Mouse (Mus musculus) hindbrain, embryonic 15.5 days (tissue): ENCODE results near the gene B9d1. TPM values are rescaled to one million over a fixed set of nuclear protein-coding genes. Genes with fewer than 3 reads are reported as not detected.

Source experiments
- ATAC-seq: fragments of 200-750 bp; cut with Nextera tagmentation; 2 replicates; pipeline ENCODE4 v1.8.0; 2017; ENCODE audit warnings: low read depth, moderate number of reproducible peaks, moderate TSS enrichment; ENCODE audit not compliant: low FRiP score
- H3K27ac ChIP-seq: fragments of 300-500 bp; sonication (generic); replicated peaks from 2 replicates; pipeline ENCODE4 v1.5.1; 2015; ENCODE audit warnings: mild to moderate bottlenecking, inconsistent platforms
- H3K27me3 ChIP-seq: fragments of 300-500 bp; sonication (generic); 2 replicates; pipeline ENCODE4 v1.6.1; 2015; ENCODE audit warnings: control low read depth, inconsistent platforms
- H3K36me3 ChIP-seq: fragments of 300-500 bp; sonication (generic); 2 replicates; pipeline ENCODE4 v1.6.1; 2015; ENCODE audit warnings: control low read depth, inconsistent platforms
- H3K4me1 ChIP-seq: fragments of 300-500 bp; sonication (generic); replicated peaks from 2 replicates; pipeline ENCODE4 v1.6.1; 2015; ENCODE audit warnings: control low read depth, inconsistent platforms
- H3K4me2 ChIP-seq: fragments of 300-500 bp; sonication (generic); 2 replicates; pipeline ENCODE4 v1.6.1; 2015; ENCODE audit warnings: moderate library complexity, mild to moderate bottlenecking, inconsistent platforms
- H3K4me3 ChIP-seq: fragments of 300-500 bp; sonication (generic); 2 replicates; pipeline ENCODE4 v1.5.1; 2015; ENCODE audit warnings: mild to moderate bottlenecking, inconsistent platforms
- H3K9ac ChIP-seq: fragments of 300-500 bp; sonication (generic); 2 replicates; pipeline ENCODE4 v1.6.1; 2015; ENCODE audit warnings: inconsistent platforms
- H3K9me3 ChIP-seq: fragments of 300-500 bp; sonication (generic); 2 replicates; pipeline ENCODE4 v1.6.1; 2016; ENCODE audit warnings: control low read depth, inconsistent platforms
- WGBS: fragments of 180-500 bp; shearing (Covaris S2); methylation state at CpG from one replicate; pipeline ENCODE4 v1.1.7; 2015; 5-methylcytosine and 5-hydroxymethylcytosine counted together
- polyA plus RNA-seq: library from polyadenylated mRNA; unstranded; fragments of >200 nt; fragmentation: Nextera tagmentation; extraction: Ambion mirVana; gene quantifications from 2 replicates; pipeline ENCODE4 v1.2.1, GENCODE M21; 2015

The B9d1 gene
- polyA plus RNA-seq, 1 experiment from 2014 or later: 34.9 TPM

DNA sequence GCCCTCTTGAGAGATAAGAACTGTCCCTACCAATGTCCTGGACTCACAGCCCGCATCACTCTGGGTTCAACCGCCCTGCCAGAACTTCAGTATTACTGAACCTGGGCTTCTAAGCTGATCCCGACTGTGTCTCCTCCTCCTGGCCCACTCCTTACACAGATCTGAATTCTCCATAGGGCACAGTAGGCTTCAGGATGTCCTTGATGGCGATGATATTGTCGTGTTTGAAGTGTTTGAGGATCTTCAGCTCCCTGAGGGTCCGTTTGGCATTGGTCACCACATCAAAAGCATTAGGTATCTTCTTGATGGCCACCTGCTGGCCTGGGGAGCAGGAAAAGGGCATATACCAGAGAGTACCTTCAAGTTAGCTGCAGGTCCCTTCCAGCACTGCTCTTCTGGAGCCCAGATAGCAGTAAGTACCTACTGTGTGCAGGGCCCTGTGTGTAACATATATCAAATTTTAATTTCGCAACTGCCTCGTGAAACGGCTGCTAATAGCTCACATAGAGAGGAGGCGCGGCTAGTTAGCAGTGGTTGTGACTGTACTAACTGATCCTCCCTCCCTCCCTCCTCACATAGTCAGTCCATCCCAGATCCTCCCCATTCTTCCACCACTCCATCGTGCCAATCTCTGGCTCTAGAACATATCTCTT, 12.1 kb upstream of the B9d1 start:
- Histone ChIP-seq H3K9ac (peak overlapping the region; percentile 77), H3K36me3 (peaks cover 39% of the 10 kb centered on the region), H3K4me3 (peak overlapping the region; percentile 73), H3K4me2 (peak overlapping the region; percentile 77), H3K27ac (peak overlapping the region; percentile 86), H3K9me3 (no peaks in the 10 kb centered on the region), H3K4me1 (peaks cover 42% of the 10 kb centered on the region), H3K27me3 (no peaks in the 10 kb centered on the region)
- ATAC-seq: no peak
- WGBS: 75% methylated on average over 12 of the region's 12 CpGs

DNA sequence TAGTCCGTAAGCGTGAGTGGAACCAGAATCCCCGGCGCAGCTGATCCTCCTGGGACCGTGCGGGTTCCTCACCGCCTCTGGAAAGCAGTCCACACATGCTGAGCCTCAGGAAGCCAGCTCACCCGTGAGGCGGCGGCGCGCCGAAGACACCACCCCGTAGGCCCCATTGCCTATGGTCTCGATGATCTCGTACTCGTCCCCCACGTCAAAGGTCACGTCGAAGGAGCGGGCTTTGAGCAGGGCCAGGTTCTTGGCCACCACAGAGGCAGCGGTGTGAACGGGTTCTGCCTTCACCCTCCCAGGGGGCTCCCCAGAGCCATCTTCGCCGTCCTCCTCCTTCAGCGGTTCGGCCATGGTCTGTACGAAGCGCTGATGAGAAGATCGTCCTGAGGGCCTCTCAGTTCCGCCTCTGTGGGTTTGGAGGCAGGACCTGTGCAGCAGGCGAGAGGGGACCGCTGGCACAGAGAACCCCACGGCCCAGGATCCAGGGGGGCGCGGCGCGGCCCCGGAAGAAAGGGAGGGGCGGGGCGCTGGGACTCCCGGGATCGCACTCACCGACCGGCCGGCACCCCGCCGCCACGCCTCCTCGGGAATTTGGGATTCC, 11.3 kb upstream of the B9d1 start:
- peak; percentile 52 for ATAC-seq
- peak overlapping the region; percentile 73 for H3K4me3 ChIP-seq
- WGBS: under 1% methylated on average over 45 of the region's 50 CpGs
- H3K27me3 ChIP-seq: no peaks in the 10 kb centered on the region
- peak overlapping the region; percentile 77 for H3K9ac ChIP-seq
- H3K36me3 ChIP-seq: peaks cover 32% of the 10 kb centered on the region
- peak overlapping the region; percentile 86 for H3K27ac ChIP-seq
- H3K9me3 ChIP-seq: no peaks in the 10 kb centered on the region
- peaks cover 38% of the 10 kb centered on the region for H3K4me1 ChIP-seq
- peak overlapping the region; percentile 77 for H3K4me2 ChIP-seq

DNA sequence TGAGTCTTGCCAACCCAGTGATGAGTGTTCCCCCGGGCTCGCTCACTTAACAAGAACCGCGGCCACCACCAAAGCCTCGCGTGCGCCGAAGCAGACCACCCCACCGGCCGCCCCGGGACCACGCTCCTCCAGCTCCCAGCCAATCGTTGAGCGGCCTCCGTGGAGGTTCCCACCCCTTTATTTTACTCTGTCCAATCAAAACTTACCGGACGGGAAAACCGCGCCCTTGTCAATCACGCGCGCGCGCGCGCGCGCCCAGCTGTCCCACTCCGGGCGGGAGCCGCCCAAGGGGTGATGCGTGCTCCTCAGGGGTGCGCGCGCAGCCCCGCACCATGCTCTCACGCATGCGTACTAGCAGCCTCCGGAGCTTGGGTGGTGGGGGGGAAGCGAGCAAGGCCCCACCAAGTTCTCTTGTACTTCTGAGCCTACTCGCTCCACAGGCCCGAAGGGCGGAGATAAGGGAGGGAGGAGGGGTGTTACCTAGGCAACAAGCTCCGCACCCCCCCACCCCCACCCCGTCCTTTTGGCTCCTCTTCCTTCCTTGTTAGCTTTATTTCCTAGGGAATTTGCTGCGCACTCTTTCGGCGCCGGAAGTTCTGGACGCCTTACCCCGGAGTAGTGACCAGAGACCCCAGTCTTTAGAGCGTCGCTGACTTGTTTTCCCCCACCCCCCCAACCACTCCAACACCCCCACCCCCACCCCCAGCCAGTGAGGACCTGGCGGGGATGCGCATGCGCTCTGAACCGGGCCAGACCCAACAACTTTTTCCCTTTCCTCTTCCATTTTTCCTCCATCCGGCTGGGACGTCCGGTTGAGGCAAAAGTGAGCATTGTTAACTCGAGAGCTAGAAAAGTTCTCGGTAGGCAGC, 10.6 kb upstream of the B9d1 start, which contains the start of gene Mapk7:
Mapk7 (minus strand) TSS at position 278 of the 869 bp plus-strand sequence.
- ATAC-seq: peak; percentile 98
- Histone ChIP-seq H3K36me3 (peaks cover 26% of the 10 kb centered on the region), H3K27ac (peak within 1 kb of the TSS; percentile 86), H3K27me3 (no peaks in the 10 kb centered on the region), H3K4me2 (peak within 1 kb of the TSS; percentile 77), H3K9me3 (no peaks in the 10 kb centered on the region), H3K4me1 (peaks cover 33% of the 10 kb centered on the region), H3K4me3 (peak within 1 kb of the TSS; percentile 73), H3K9ac (peak within 1 kb of the TSS; percentile 77)
- WGBS: under 1% methylated on average over 62 of the region's 62 CpGs

DNA sequence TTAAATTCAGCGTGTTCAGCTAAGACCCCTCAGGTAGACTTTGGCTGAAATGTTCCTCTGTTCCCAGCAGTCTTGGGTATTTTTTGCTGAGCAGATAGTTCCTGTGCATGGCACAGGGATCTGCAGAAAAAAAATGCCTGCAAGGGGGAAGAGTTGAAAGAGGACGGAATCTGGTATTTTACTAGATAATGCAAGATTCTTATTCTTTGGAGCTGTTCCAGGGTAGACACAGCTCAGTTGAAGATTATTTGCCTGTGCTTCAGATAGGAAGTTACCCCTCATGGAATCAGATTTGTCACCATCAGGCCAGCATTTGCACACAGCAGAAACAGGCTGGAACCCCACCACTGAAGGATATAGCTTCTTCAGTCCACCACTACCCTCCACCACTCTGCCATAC, 9.4 kb upstream of the B9d1 start:
- peaks cover 21% of the 10 kb centered on the region for H3K4me1 ChIP-seq
- H3K36me3 ChIP-seq: peaks cover 16% of the 10 kb centered on the region; the same call in 1 of the 2 replicates
- H3K9me3 ChIP-seq: no peaks in the 10 kb centered on the region
- no peaks in the 10 kb centered on the region for H3K27me3 ChIP-seq
- no peak overlapping the region for H3K4me2 ChIP-seq
- no peak overlapping the region for H3K9ac ChIP-seq
- 86% methylated on average over 2 of the region's 2 CpGs for WGBS
- ATAC-seq: no peak
- no peak overlapping the region for H3K4me3 ChIP-seq
- no peak overlapping the region for H3K27ac ChIP-seq

DNA sequence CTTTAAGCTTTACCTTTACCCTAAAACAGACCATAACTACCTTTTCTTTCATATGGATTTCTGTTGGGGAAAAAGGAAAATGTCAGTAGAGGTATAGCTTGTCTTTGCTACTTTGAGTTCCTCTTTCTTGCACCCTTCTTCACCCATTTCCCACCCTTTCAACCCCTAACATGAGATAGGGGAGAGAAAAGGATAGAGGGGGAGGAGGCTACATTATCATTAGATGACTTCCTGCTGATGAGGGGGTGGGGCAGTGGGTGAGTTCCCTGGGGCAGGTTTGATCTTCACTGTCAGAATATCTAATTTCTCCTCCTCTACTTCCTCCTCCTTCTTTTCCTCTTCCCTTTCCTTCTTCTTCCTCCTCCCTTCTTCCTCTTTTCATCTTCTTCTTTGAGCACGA, 7.5 kb upstream of the B9d1 start:
- Histone ChIP-seq H3K4me1 (peaks cover 15% of the 10 kb centered on the region), H3K36me3 (no peaks in the 10 kb centered on the region), H3K27me3 (no peaks in the 10 kb centered on the region), H3K9ac (no peak overlapping the region), H3K4me2 (no peak overlapping the region), H3K9me3 (no peaks in the 10 kb centered on the region), H3K27ac (no peak overlapping the region), H3K4me3 (no peak overlapping the region)
- WGBS: 82% methylated on average over 1 of the region's 1 CpGs
- ATAC-seq: no peak

DNA sequence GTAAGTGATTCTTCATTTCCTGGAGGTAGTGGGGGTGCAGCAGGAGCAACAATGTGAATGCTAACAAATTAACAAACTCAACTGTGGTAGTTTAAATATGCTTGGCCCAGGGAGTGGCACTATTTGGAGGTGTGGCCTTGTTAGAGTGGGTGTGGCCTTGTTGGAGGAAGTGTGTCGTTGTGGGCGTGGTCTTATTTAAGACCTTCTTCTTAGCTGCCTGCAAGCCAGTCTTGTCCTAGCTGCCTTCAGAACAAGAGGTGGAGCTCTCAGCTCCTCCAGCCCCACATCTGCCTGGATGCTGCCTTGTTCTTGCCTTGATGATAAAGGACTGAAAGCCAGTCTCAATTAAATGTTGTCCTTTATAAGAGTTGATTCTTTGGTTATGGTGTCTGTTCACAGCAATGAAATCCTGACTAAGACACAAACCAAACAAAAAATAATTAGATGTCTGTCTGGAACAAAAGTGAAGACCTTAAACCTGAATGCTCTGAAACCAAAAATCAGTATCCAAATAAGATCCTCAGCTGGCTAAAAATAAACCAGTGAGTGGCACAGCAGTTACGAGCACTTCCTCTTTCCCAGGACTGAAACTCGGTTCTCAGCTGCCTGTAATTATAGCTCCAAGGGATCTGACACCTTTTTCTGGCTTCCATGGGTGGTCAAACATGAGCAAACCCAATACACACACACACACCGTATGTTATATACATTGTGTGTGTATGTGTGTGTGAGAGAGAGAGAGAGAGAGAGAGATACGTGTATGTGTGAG, 6.0 kb upstream of the B9d1 start:
- Histone ChIP-seq H3K27ac (no peak overlapping the region), H3K4me1 (peaks cover 11% of the 10 kb centered on the region), H3K4me3 (no peak overlapping the region), H3K9me3 (no peaks in the 10 kb centered on the region), H3K9ac (no peak overlapping the region), H3K36me3 (no peaks in the 10 kb centered on the region), H3K4me2 (no peak overlapping the region), H3K27me3 (no peaks in the 10 kb centered on the region)
- WGBS: 83% methylated on average over 6 of the region's 6 CpGs
- ATAC-seq: no peak

DNA sequence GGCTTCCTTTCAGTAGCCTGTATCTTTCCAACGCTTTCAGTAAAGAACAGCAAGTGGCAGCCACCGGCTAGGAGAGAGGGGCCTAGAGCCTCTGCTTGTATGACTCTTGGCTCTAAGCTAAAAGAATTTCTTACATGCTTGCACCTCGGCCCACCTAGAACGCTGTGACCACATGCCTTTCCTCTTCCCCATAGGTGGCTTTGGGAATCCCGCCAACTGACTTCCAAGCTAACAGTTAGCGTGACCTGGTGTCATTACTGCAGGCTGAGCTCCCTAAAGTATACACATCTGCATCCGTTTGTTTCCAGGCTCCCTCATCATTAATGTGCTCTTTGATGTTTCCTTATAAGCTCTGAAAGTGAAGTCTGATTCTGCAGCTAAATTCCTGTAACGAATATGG, 1.0 kb upstream of the B9d1 start:
- H3K9me3 ChIP-seq: no peaks in the 10 kb centered on the region
- peak overlapping the region; percentile 65 for H3K4me2 ChIP-seq
- peaks cover 24% of the 10 kb centered on the region for H3K4me1 ChIP-seq
- H3K27ac ChIP-seq: peak overlapping the region; percentile 94
- no peak overlapping the region for H3K4me3 ChIP-seq
- H3K9ac ChIP-seq: peak overlapping the region; percentile 68; the same call in 1 of the 2 replicates
- no peaks in the 10 kb centered on the region for H3K27me3 ChIP-seq
- WGBS: 70% methylated on average over 8 of the region's 8 CpGs
- ATAC-seq: no peak
- no peaks in the 10 kb centered on the region for H3K36me3 ChIP-seq

DNA sequence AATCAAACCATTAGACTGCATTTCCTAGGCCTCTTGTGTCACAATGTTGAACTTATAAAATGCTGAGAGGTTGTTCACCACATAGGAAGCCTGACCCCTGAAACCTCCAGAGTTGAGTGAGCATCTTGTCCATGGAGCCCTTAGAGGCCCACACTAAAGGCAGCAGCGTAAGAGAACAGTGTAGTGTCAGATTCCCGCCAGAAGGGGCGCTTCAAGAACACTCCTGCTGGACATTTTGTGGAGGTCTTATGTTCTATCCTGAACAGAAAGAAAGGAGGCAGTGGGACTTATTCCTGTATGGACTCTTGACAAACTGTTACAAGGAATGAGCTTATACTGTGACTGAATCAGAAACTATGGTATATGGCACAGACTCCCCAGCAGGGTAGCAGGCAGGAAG, 10.0 kb downstream of the B9d1 start:
- Histone ChIP-seq H3K27me3 (no peaks in the 10 kb centered on the region), H3K9me3 (no peaks in the 10 kb centered on the region), H3K9ac (no peak overlapping the region), H3K4me3 (no peak overlapping the region), H3K27ac (no peak overlapping the region), H3K4me1 (no peaks in the 10 kb centered on the region), H3K4me2 (no peak overlapping the region), H3K36me3 (peaks cover 42% of the 10 kb centered on the region)
- ATAC-seq: no peak
- WGBS: 38% methylated on average over 3 of the region's 3 CpGs

DNA sequence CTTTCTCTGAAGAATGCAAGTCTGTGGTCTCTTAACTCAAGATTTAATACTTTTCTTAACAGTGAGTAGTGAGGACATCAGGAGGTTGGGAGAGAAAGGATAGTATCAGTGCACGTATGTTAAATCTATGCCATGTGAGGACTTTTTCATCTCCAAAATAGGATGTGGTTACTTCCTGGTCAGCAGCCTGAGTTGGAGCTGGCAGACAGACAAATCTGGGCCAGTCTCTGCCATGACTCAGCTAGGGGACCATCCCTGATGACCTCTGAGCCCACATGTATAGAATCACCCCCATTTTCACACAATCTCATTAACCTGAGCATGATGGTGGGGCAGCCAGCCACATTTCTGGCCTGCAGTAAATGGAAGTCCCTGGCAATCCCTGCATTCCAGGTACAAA, 13.0 kb downstream of the B9d1 start:
- H3K27ac ChIP-seq: no peak overlapping the region
- no peaks in the 10 kb centered on the region for H3K4me1 ChIP-seq
- no peak overlapping the region for H3K4me2 ChIP-seq
- peaks cover 57% of the 10 kb centered on the region for H3K36me3 ChIP-seq
- no peak for ATAC-seq
- 88% methylated on average over 1 of the region's 1 CpGs for WGBS
- no peaks in the 10 kb centered on the region for H3K9me3 ChIP-seq
- H3K4me3 ChIP-seq: no peak overlapping the region
- H3K9ac ChIP-seq: no peak overlapping the region
- no peaks in the 10 kb centered on the region for H3K27me3 ChIP-seq

DNA sequence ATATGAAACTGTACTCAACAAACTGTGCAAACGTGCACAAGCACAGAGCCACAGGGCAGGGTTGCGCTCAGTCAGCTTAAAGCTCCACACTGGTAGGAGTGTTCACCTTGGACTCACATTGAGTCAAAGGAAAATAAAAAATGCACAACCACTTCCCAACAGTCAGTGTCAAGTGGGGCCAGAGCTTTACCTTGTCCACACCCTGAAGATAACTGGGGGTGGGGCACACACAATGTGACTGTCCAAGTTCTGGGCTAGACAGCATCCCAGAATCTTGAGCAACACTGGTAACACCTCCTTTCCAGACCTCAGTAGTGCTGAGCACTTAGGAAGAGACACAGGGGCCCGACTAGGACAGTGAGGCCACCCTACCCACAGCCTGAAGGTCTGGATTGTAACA, 13.9 kb downstream of the B9d1 start:
- Histone ChIP-seq H3K27ac (no peak overlapping the region), H3K9me3 (no peaks in the 10 kb centered on the region), H3K4me1 (no peaks in the 10 kb centered on the region), H3K9ac (no peak overlapping the region), H3K36me3 (peaks cover 57% of the 10 kb centered on the region), H3K4me3 (no peak overlapping the region), H3K4me2 (no peak overlapping the region), H3K27me3 (no peaks in the 10 kb centered on the region)
- no peak for ATAC-seq
- WGBS: 94% methylated on average over 3 of the region's 3 CpGs

DNA sequence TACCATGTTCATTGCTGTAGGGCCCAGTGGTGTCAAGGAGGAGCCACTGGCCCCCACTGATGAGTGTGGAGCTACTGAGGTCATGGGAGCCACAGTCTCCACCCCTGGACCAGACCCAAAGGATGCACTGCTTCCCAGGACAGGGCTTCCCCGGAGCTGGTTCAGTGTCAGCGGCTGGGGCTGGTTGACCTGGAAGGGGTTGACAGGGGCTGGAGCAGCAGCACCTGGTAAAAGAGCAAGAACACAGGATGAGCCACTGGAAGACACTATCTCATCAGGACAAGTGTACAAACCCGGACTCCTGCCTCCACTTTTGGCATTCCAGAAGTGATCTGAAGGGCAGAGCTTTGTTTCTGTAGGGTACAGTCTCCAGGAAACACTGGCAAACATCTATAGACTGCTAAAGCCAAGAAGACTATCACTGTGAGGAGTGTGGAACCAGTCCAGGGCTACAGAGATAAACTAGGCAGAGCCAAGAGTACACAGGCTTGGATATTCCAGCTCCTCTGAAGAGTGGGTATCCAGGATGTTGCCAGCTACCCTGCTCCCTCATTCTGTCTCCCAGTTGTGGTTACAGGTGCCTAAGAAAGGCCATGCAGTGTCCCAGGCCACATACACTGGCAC, 14.7 kb downstream of the B9d1 start:
- no peak overlapping the region for H3K4me2 ChIP-seq
- no peak overlapping the region for H3K9ac ChIP-seq
- WGBS: 93% methylated on average over 3 of the region's 3 CpGs
- no peaks in the 10 kb centered on the region for H3K9me3 ChIP-seq
- no peak overlapping the region for H3K4me3 ChIP-seq
- no peaks in the 10 kb centered on the region for H3K27me3 ChIP-seq
- no peak for ATAC-seq
- H3K4me1 ChIP-seq: no peaks in the 10 kb centered on the region
- H3K27ac ChIP-seq: no peak overlapping the region
- peaks cover 52% of the 10 kb centered on the region for H3K36me3 ChIP-seq
